Mouse (Mus musculus) heart, postnatal 10 days (tissue): ENCODE measurements at regions not wholly inside any gene's neighbourhood (a gene's known extent, or its start where the extent isn't known, plus 50 kb on each side); places are given as distances from the start of the nearest gene placed in this dataset.

Experiments
- DNase-seq, 2 experiments: peaks; one replicate each; pipeline ENCODE4 v3.0.0; 2021
- intact Hi-C: fragments of 180-260 bp; cut with DNase I; formaldehyde crosslinking; loops from one replicate; pipeline ENCODE4 v1.15.1; 2025

DNA sequence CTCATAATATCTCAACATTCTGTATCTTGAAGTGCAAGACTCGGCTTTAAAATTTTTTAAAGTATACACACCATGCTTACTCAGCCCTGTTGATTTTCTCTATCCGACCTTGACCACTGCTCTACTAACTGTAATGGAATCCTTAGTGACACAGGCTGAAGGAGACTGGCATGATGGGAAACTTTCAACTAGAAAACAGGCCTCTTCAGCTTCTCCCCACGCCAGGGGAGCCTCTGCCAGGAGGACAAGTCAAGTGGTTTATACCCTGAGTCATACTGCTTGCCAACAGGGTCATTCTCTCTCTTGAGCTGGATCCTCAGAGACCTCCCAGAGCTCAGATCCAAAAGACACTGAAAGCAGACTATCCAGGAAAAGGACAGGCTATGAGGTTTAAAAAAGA, 245.7 kb downstream of the Ptprc start:
- intact Hi-C loops: no loop called here
- no peak for DNase-seq

DNA sequence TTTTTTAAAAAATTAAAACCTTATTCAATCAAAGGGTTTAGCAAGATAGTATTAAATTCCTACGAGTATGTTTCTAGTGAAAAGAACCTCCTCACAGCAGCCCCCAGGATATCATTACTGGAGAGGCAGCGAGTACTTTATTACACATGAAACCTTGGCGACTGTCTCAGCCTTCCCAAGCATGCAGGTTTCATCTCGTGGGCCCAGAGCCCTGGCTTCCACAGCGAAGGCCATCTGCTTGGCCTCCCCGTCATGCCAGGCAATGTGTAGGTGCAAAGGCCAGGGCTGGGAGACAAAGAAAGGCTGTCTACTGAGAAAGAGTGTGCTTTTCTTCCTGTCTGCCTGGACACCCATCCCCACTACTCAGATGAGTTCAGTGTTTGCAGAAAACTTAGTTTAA, 247.0 kb downstream of the Ptprc start:
- peak; percentile 28 to 36 for DNase-seq
- intact Hi-C loops: no loop called here

DNA sequence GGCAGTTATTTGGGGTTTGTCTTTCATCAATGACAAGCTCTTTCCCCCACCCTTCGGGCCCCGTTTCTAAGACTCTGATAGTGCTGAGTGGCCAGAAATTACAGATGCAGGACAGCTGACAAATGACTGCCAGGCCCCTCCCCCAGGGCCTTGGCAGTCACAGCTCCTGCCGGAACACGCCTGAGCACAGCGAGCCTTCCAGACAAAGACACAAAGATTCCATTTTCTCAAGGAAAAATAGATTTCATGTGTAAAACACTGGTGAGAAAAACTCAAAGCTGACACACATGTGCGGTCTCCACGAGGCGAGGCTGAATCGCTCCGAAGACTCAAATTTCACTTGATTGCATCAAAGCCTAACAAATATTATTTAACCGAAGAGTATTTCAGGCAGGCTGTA, 247.6 kb downstream of the Ptprc start:
- intact Hi-C loops: loop anchor here (2.0 kb wide), 1 partner anchor 13 kb away; no protein-coding TSS in a partner anchor
- peak; percentile 77 for DNase-seq

DNA sequence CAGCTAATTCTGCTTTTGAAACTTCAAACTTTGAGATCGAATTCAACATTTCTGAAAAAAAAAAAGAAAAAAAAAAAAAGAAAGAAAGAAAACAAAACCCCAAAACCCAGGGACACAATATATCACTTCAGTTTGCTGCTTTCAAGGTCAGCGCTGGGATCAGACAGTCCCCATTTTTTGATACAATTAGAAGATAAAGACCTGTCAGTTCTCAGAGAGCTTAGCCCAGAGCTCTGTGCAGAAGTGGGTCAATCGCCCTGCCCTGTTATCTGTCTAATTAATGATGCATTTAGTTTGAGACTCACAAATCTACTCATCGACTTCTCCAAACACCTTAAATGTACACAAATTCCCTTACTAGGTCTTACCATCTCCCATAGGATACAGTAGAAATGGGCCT, 249.2 kb downstream of the Ptprc start:
- no peak for DNase-seq
- intact Hi-C loops: loop anchor here (2.0 kb wide), 1 partner anchor 14 kb away; no protein-coding TSS in a partner anchor

- intact Hi-C loops: no loop called here
- no peak for DNase-seq
Measured at GRCm38 (mm10) chr1:137924156-137924555, 251.4 kb downstream of the Ptprc start.

DNA sequence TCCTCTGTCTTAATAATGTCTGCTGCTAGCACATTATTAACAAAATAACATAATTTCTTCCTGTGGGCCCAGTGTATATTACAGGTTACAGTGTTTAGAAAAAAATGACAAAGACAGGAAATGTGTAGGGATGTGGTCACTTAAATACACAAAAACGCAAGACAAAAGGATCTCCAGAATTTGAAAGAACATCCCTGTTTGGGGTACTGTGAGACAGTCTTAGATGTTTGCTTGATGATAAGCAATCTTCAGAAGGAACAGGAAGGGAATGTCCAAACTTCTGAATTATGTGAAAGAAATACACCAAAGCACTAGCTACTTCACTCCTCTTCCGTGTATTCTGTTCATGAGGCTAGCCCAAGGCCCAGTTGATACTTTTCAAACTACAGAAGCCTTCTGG, 251.8 kb downstream of the Ptprc start:
- no peak for DNase-seq
- intact Hi-C loops: loop anchor here (2.0 kb wide), 1 partner anchor 15 kb away; no protein-coding TSS in a partner anchor

GRCm38 (mm10) chr1:137922769-137923168, 252.7 kb downstream of the Ptprc start:
- intact Hi-C loops: loop anchor here (2.0 kb wide), 1 partner anchor 14 kb away; no protein-coding TSS in a partner anchor
- DNase-seq: no peak

GRCm38 (mm10) chr1:137921592-137921991, 253.9 kb downstream of the Ptprc start:
- DNase-seq: no peak
- intact Hi-C loops: no loop called here

DNA sequence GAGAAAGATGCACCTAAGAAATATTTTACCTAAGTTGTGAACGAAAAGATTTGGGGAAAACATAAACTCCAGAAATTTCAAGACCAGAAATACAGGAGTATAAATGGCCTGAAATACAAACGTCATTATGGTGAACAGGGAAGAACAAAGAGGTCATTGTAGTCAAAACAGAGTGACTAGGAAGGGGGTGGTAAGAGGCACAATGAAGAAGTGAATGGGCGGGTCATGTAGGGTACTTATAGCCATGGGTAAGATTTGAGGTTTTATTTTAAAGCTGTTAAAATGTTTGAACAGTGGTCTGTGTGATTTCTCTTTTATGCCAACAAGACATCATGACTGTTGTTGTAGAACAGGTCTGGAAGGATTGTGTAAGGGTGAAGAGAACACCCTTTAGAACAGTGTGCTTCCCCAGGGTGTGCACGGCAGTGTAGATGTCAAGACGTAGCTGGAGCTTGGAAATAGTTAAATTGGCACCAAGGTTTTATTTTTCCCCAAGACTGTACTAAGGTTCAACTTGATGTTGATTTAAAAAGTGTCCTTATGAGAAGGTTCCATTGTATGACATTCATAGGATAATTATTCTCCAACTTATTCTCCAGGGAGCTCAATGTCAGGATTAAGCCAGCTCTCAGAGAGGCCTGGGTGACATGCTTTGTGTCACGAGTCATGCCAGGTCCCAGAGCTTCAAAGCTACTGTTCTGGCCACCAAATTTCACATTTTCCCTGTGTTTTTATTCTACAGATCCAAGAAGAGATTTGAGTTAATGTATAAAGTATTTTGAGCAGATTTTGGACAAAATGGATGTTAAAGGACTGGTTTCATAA, 255.6 kb downstream of the Ptprc start:
- intact Hi-C loops: no loop called here
- no peak for DNase-seq

DNA sequence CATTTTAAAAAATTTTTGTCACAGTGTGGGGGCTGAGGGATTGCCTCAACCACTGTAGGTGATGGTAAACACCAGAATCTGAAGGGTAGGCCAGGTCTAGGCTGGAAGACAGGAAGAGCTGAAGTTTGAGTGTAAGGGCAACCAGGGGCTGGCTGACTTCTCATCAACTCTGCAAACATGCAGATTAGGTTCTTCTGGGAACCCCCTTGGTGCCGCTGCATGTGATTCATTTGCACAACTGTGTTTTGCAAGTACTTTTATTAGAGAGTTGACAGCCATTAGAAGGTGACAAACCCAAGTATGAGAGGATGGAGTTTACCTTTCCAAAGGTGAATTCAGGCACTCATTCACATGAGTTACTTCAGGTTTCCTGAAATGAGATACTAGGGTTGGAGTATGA, 258.1 kb downstream of the Ptprc start:
- intact Hi-C loops: no loop called here
- no peak for DNase-seq

GRCm38 (mm10) chr1:137906883-137907282, 268.6 kb downstream of the Ptprc start:
- no peak for DNase-seq
- intact Hi-C loops: no loop called here

DNA sequence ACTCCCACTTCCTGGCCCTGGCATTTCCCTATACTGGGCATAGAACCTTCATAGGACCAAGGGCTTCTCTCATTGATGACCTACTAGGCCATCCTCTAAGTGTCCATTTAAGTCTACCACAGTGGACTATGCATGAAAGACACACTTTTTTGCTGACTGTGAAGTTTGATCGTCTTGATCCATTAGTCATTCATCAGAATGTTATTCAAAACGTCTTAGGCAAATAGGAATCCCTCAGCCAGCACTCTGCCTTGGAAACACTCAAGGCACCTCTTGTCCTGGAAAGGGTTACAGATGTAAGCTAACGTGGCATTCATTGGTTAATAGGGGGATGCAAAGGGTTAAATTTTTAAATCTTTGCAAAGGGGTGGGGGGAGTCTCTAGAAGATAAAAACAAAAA, 269.0 kb downstream of the Ptprc start:
- no peak for DNase-seq
- intact Hi-C loops: no loop called here

DNA sequence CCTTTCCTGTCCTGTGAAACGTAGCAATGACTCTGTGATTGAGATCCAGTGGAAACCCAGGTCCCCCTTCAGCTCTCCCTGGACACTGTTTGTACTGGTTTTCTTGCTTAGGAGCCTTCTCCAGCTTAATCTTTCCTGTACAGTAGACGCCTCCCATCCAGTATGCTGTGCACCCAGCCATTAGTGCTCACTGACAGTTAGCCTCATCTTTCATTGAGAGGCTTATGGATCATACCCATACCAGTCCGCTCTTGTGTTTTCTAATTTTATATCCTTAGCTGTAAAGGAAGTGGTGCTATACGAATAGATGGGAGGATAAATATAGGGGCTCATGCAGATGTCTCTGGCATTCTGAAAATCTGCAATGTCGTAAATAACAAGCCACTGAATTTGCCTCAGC, 269.9 kb downstream of the Ptprc start:
- no peak for DNase-seq
- intact Hi-C loops: no loop called here

GRCm38 (mm10) chr1:137903351-137903750, 272.2 kb downstream of the Ptprc start:
- DNase-seq: no peak
- intact Hi-C loops: loop anchor here (5.0 kb wide), 2 partner anchors 34 to 139 kb away; no protein-coding TSS in a partner anchor

DNA sequence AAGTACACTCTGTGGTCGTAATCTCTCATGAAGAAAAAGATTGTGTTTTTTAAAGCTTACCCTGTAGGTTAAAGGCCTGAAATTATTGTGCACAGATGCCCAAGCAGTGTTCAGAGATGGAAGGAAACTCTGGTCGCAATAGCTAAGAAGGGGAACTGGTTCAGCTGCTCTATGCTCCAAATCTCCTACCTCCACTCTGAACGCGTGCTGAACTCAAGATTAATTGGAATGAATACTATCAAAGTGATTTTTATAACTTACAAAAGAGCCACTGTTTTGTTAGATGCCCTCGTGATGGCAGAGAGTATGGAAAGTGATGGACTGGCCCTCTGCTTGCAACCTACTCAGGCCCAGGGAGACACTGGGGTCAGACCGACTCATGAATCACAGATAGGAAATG, 272.6 kb downstream of the Ptprc start:
- intact Hi-C loops: loop anchor here (5.0 kb wide), 2 partner anchors 34 to 139 kb away; no protein-coding TSS in a partner anchor
- DNase-seq: no peak

DNA sequence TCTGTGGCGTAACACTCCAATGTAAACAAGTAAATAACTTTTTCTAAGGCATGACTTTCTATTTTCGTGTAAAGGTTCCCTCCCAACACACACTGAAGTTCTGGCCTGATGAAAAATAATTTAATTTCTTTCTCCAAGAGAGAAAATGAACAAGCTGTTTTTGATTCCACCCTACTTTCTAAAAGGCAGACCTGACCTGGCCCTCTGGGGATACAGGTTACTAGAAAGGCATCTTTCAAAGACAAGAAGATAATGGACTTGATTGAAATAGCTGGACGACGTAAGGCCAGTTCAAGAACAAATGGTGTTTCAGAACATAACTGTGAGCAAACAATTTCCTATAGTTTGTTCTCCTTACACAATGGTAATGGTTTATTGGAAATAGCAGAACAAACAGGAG, 273.5 kb downstream of the Ptprc start:
- intact Hi-C loops: loop anchor here (2.0 to 5.0 kb wide), 3 partner anchors 35 to 245 kb away; no protein-coding TSS in a partner anchor
- no peak for DNase-seq

GRCm38 (mm10) chr1:137901211-137901610, 274.3 kb downstream of the Ptprc start:
- no peak for DNase-seq
- intact Hi-C loops: loop anchor here (2.0 to 5.0 kb wide), 3 partner anchors 36 to 244 kb away; no protein-coding TSS in a partner anchor

DNA sequence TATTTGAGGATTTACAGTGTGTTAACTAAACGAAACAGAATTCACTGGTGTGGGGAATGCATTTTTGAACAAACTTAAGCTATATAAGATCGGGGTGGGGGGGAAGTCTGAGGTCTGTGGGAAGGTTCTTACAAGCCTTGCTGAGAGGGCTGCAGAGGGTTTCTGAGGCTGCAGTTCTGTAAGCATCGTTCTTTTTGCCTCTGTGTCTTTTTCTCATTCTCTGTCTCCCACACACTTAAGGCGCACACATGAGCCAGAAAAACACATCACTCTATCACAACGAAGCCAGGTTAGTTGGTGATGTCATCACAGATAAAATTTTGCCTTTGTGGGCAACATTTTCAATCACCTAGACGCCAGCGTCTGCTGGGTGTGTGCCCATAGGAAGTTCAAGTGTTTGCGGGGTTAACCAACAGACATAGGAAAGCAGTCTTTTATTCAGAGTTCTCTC, 274.9 kb downstream of the Ptprc start:
- DNase-seq: peak; percentile 37 to 50
- intact Hi-C loops: loop anchor here (2.0 to 5.0 kb wide), 3 partner anchors 37 to 244 kb away; no protein-coding TSS in a partner anchor

GRCm38 (mm10) chr1:137899916-137900601, 275.4 kb downstream of the Ptprc start:
- DNase-seq: peak; percentile 54 to 57
- intact Hi-C loops: loop anchor here (2.0 to 10.0 kb wide), 5 partner anchors 37 to 565 kb away; no protein-coding TSS in a partner anchor

- DNase-seq: peak in 1 of 2 experiments; percentile 20
- intact Hi-C loops: loop anchor here (10.0 kb wide), 2 partner anchors 305 to 565 kb away; no protein-coding TSS in a partner anchor
Measured at GRCm38 (mm10) chr1:137899305-137899704, 276.2 kb downstream of the Ptprc start.

DNA sequence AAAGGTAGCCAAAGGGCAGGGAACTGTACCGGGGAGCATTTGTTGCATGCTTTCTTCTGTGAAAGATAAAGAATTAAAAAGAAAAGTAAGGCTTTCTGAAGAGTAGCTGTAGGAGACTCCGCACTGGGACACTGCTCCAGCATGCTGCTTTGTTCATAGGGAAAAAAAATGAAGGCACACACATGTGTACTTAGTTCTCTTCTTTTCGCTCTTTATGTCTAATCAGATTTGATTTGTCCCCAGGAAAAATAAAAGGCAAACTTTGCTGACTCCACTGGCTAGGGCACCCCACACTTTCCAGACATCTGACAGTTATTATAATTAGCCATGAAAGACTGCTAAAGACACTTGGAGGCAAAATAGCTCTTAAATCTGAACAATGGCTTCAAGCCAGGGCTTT, 276.6 kb downstream of the Ptprc start:
- intact Hi-C loops: loop anchor here (10.0 kb wide), 2 partner anchors 304 to 564 kb away; no protein-coding TSS in a partner anchor
- DNase-seq: no peak
